Mouse (Mus musculus) liver, adult 2 months (tissue): Measurements from ENCODE around the gene B3gnt2.

Source experiments
- CTCF ChIP-seq: fragments of 200-500 bp; IDR thresholded peaks from 2 replicates; pipeline ENCODE4 v1.5.1; 2011; ENCODE audit warnings: low read depth, low read length, control low read depth
- POLR2A ChIP-seq: fragments of 200-500 bp; IDR thresholded peaks from 2 replicates; pipeline ENCODE4 v1.6.1; 2011; ENCODE audit warnings: low read length, control low read depth; ENCODE audit not compliant: insufficient read depth; ENCODE audit errors: extremely low read depth

GRCm38 (mm10) chr11:22882926-22883325 lies 22.2 kb upstream of the B3gnt2 start:
- TF ChIP-seq CTCF (no peak), POLR2A (no peak)
